Mouse (Mus musculus) embryonic facial prominence, embryonic 11.5 days (tissue): ENCODE results near the gene Tlcd1. TPM values are rescaled to one million over a fixed set of nuclear protein-coding genes. Genes with fewer than 3 reads are reported as not detected.
A peak's percentile ranks its signal among the peaks of the same experiment; 100 is the strongest.
"Not testable (repeated sequence)": the region's sequence is repeated elsewhere in the genome, so short reads cannot be mapped to it uniquely, and the experiment has no call there.

Experiments used
- ATAC-seq: fragments of 200-750 bp; cut with Nextera tagmentation; replicated peaks from 2 replicates; pipeline ENCODE4 v1.8.0; 2017; ENCODE audit warnings: low read depth; ENCODE audit not compliant: insufficient number of reproducible peaks, low FRiP score, low TSS enrichment
- DNase-seq: peaks from one replicate; pipeline ENCODE4 v3.0.0-alpha.2; 2015; ENCODE audit warnings: low spot score
- H3K27ac ChIP-seq: fragments of 300-500 bp; sonication (generic); replicated peaks from 2 replicates; pipeline ENCODE4 v1.5.1; 2014; ENCODE audit warnings: mild to moderate bottlenecking, low read depth, low read length, control low read depth
- H3K27me3 ChIP-seq: fragments of 300-500 bp; sonication (generic); 2 replicates; pipeline ENCODE4 v1.6.1; 2014; ENCODE audit warnings: mild to moderate bottlenecking, low read length, moderate library complexity, mixed read lengths; ENCODE audit not compliant: control insufficient read depth, insufficient read depth
- H3K36me3 ChIP-seq: fragments of 300-500 bp; sonication (generic); replicated peaks from 2 replicates; pipeline ENCODE4 v1.6.1; 2014; ENCODE audit warnings: low read depth, mild to moderate bottlenecking, low read length, moderate library complexity, mixed read lengths; ENCODE audit not compliant: control insufficient read depth, insufficient read depth
- H3K4me1 ChIP-seq: fragments of 300-500 bp; sonication (generic); 2 replicates; pipeline ENCODE4 v1.6.1; 2014; ENCODE audit warnings: low read length, mixed read lengths; ENCODE audit not compliant: control insufficient read depth, insufficient read depth
- H3K4me2 ChIP-seq: fragments of 300-500 bp; sonication (generic); 2 replicates; pipeline ENCODE4 v1.6.1; 2014; ENCODE audit warnings: low read depth, mild to moderate bottlenecking, control low read depth, low read length, moderate library complexity
- H3K4me3 ChIP-seq: fragments of 300-500 bp; sonication (generic); 2 replicates; pipeline ENCODE4 v1.5.1; 2014; ENCODE audit warnings: low read depth, low read length, control low read depth
- H3K9ac ChIP-seq: fragments of 300-500 bp; sonication (generic); replicated peaks from 2 replicates; pipeline ENCODE4 v1.6.1; 2014; ENCODE audit warnings: mild to moderate bottlenecking, control low read depth, low read length
- H3K9me3 ChIP-seq: fragments of 300-500 bp; sonication (generic); replicated peaks from 2 replicates; pipeline ENCODE4 v1.6.1; 2016; ENCODE audit warnings: mild to moderate bottlenecking, low read length, inconsistent platforms, mixed read lengths; ENCODE audit not compliant: control insufficient read depth
- WGBS: fragments of 180-500 bp; shearing (Covaris S2); extraction: QIAGEN DNeasy Blood & Tissue Kit; methylation state at CpG from one replicate; pipeline ENCODE4 v1.1.7; 2014; 5-methylcytosine and 5-hydroxymethylcytosine counted together
- polyA plus RNA-seq: library from polyadenylated mRNA; unstranded; fragments of >200 nt; fragmentation: Nextera tagmentation; extraction: Ambion mirVana; gene quantifications from 2 replicates; pipeline ENCODE4 v1.2.1, GENCODE M21; 2014

Gene Tlcd1
- polyA plus RNA-seq = 8.9 and 10.9 TPM in 2 replicates

GRCm38 (mm10) chr11:78176402-78176862 lies at the start of gene Tlcd1, which contains the start of gene Nek8:
Gene Tlcd1, plus strand, starts transcription at chr11:78176711.
Gene Nek8, minus strand, starts transcription at chr11:78176675.
- peaks cover 16% of the 10 kb centered on the region for H3K36me3 ChIP-seq
- no peaks in the 10 kb centered on the region for H3K9me3 ChIP-seq
- DNase-seq (peak; percentile 96), ATAC-seq (peak; percentile 31; the same call in 1 of the 2 replicates)
- peaks cover 7% of the 10 kb centered on the region; the same call in 1 of the 2 replicates for H3K4me1 ChIP-seq
- no peaks in the 10 kb centered on the region for H3K27me3 ChIP-seq
- under 1% methylated on average over 32 of the region's 32 CpGs for WGBS
- peak within 1 kb of the TSS; percentile 43 for H3K9ac ChIP-seq
- H3K4me3 ChIP-seq = peak within 1 kb of the TSS; percentile 48
- peak within 1 kb of the TSS; percentile 29; the same call in 1 of the 2 replicates for H3K27ac ChIP-seq
- H3K4me2 ChIP-seq = peak within 1 kb of the TSS; percentile 84

- no peaks in the 10 kb centered on the region for H3K36me3 ChIP-seq
- no peak overlapping the region for H3K4me3 ChIP-seq
- H3K27me3 ChIP-seq = no peaks in the 10 kb centered on the region
- H3K9me3 ChIP-seq = no peaks in the 10 kb centered on the region
- WGBS = 82% methylated on average over 4 of the region's 4 CpGs
- no peak overlapping the region for H3K9ac ChIP-seq
- DNase-seq = no peak
- H3K4me2 ChIP-seq = no peak overlapping the region
- H3K4me1 ChIP-seq = no peaks in the 10 kb centered on the region
- H3K27ac ChIP-seq = no peak overlapping the region
- no peak for ATAC-seq
These were observed 49.8 kb upstream of the Tlcd1 start for GRCm38 (mm10) chr11:78126739-78127138.

GRCm38 (mm10) chr11:78129458-78129857 lies 47.1 kb upstream of the Tlcd1 start:
- Histone ChIP-seq H3K9ac (no peak overlapping the region), H3K4me2 (no peak overlapping the region), H3K27me3 (no peaks in the 10 kb centered on the region), H3K36me3 (no peaks in the 10 kb centered on the region), H3K4me1 (no peaks in the 10 kb centered on the region), H3K4me3 (no peak overlapping the region), H3K27ac (no peak overlapping the region), H3K9me3 (no peaks in the 10 kb centered on the region)
- ATAC-seq (no peak), DNase-seq (no peak)
- WGBS = 72% methylated on average over 8 of the region's 8 CpGs

- no peak for DNase-seq
- Histone ChIP-seq H3K4me1 (no peaks in the 10 kb centered on the region), H3K4me3 (no peak overlapping the region), H3K9me3 (no peaks in the 10 kb centered on the region), H3K36me3 (no peaks in the 10 kb centered on the region), H3K27ac (no peak overlapping the region), H3K4me2 (no peak overlapping the region), H3K27me3 (no peaks in the 10 kb centered on the region), H3K9ac (no peak overlapping the region)
- 87% methylated on average over 6 of the region's 6 CpGs for WGBS
- ATAC-seq = no peak
These were observed 42.6 kb upstream of the Tlcd1 start for GRCm38 (mm10) chr11:78133915-78134314.

GRCm38 (mm10) chr11:78134344-78134743 lies 42.2 kb upstream of the Tlcd1 start:
- H3K27me3 ChIP-seq = no peaks in the 10 kb centered on the region
- no peak overlapping the region for H3K9ac ChIP-seq
- H3K27ac ChIP-seq = no peak overlapping the region
- WGBS = 83% methylated on average over 3 of the region's 3 CpGs
- no peak for DNase-seq
- no peaks in the 10 kb centered on the region for H3K4me1 ChIP-seq
- no peaks in the 10 kb centered on the region for H3K36me3 ChIP-seq
- no peak overlapping the region for H3K4me2 ChIP-seq
- no peaks in the 10 kb centered on the region for H3K9me3 ChIP-seq
- no peak for ATAC-seq
- no peak overlapping the region for H3K4me3 ChIP-seq

- H3K27me3 ChIP-seq, H3K36me3 ChIP-seq, ATAC-seq, H3K4me3 ChIP-seq, H3K4me2 ChIP-seq, H3K4me1 ChIP-seq, DNase-seq, H3K9ac ChIP-seq, H3K9me3 ChIP-seq, H3K27ac ChIP-seq: not testable (repeated sequence)
- WGBS = 93% methylated on average over 7 of the region's 7 CpGs
These were observed 41.2 kb upstream of the Tlcd1 start for GRCm38 (mm10) chr11:78135314-78135713.

- H3K4me3 ChIP-seq = no peak overlapping the region
- WGBS = 91% methylated on average over 1 of the region's 1 CpGs
- H3K9me3 ChIP-seq = no peaks in the 10 kb centered on the region
- no peak overlapping the region for H3K4me2 ChIP-seq
- DNase-seq = no peak
- H3K36me3 ChIP-seq = no peaks in the 10 kb centered on the region
- no peak overlapping the region for H3K9ac ChIP-seq
- H3K4me1 ChIP-seq = no peaks in the 10 kb centered on the region
- H3K27ac ChIP-seq = no peak overlapping the region
- no peak for ATAC-seq
- H3K27me3 ChIP-seq = no peaks in the 10 kb centered on the region
These were observed 40.4 kb upstream of the Tlcd1 start for GRCm38 (mm10) chr11:78136132-78136531.

- DNase-seq (no peak), ATAC-seq (no peak)
- H3K27ac ChIP-seq = no peak overlapping the region
- no peaks in the 10 kb centered on the region for H3K36me3 ChIP-seq
- H3K9ac ChIP-seq = no peak overlapping the region
- WGBS = 77% methylated on average over 4 of the region's 4 CpGs
- H3K4me2 ChIP-seq = no peak overlapping the region
- no peaks in the 10 kb centered on the region for H3K4me1 ChIP-seq
- H3K27me3 ChIP-seq = no peaks in the 10 kb centered on the region
- H3K9me3 ChIP-seq = no peaks in the 10 kb centered on the region
- H3K4me3 ChIP-seq = no peak overlapping the region
These were observed 38.9 kb upstream of the Tlcd1 start for GRCm38 (mm10) chr11:78137584-78137983.
